Mouse (Mus musculus) heart, adult 2 months (tissue): Measurements from ENCODE around the gene Rassf1. TPM values are rescaled to one million over a fixed set of nuclear protein-coding genes. Genes with fewer than 3 reads are reported as not detected.

ENCODE experiments used
- DNase-seq, 2 experiments: peaks; one replicate each; pipeline ENCODE4 v3.0.0; 2021
- H3K27ac ChIP-seq: fragments of 200-600 bp; 2 replicates; pipeline ENCODE4 v1.8.1; 2022
- H3K27me3 ChIP-seq: fragments of 200-500 bp; 2 replicates; pipeline ENCODE4 v1.6.1; 2012; ENCODE audit warnings: mild to moderate bottlenecking, low read length, inconsistent platforms, mixed read lengths; ENCODE audit not compliant: control insufficient read depth, insufficient read depth
- H3K36me3 ChIP-seq: fragments of 200-500 bp; 2 replicates; pipeline ENCODE4 v1.6.1; 2012; ENCODE audit warnings: low read length, inconsistent platforms; ENCODE audit not compliant: control insufficient read depth, insufficient read depth
- H3K4me1 ChIP-seq: fragments of 200-500 bp; 2 replicates; pipeline ENCODE4 v1.6.1; 2011; ENCODE audit warnings: low read length; ENCODE audit not compliant: control insufficient read depth, insufficient read depth
- H3K4me3 ChIP-seq: fragments of 200-600 bp; 2 replicates; pipeline ENCODE4 v1.8.1; 2022
- H3K79me2 ChIP-seq: fragments of 200-500 bp; replicated peaks from 2 replicates; pipeline ENCODE4 v1.6.1; 2012; ENCODE audit warnings: mild to moderate bottlenecking, inconsistent platforms, low read length, moderate library complexity, mixed read lengths; ENCODE audit not compliant: control insufficient read depth, insufficient read depth
- H3K9ac ChIP-seq: fragments of 200-500 bp; 2 replicates; pipeline ENCODE4 v1.6.1; 2012; ENCODE audit warnings: low read depth, mild to moderate bottlenecking, control low read depth, inconsistent platforms, low read length, mixed read lengths
- CTCF ChIP-seq: fragments of 200-600 bp; IDR thresholded peaks from 2 replicates; pipeline ENCODE4 v1.8.1; 2022; ENCODE audit warnings: antibody characterized with exemption, mild to moderate bottlenecking, moderate library complexity
- EP300 ChIP-seq: fragments of 200-500 bp; IDR thresholded peaks from 2 replicates; pipeline ENCODE4 v1.6.1; 2011; ENCODE audit warnings: low read depth, low read length, control low read depth; ENCODE audit not compliant: insufficient read depth
- POLR2A ChIP-seq: fragments of 200-500 bp; IDR thresholded peaks from 2 replicates; pipeline ENCODE4 v1.6.1; 2011; ENCODE audit warnings: mild to moderate bottlenecking, low read depth, low read length, control low read depth; ENCODE audit not compliant: insufficient read depth
- WGBS: fragments of 180-500 bp; shearing (Covaris S2); methylation state at CpG from one replicate; pipeline ENCODE4 v1.1.7; 2018; 5-methylcytosine and 5-hydroxymethylcytosine counted together
- intact Hi-C: fragments of 180-260 bp; cut with DNase I; formaldehyde crosslinking; loops from one replicate; pipeline ENCODE4 v1.15.1; 2025
- polyA plus RNA-seq: library from polyadenylated mRNA; depleted of rRNA; stranded (reverse); fragments of >200 nt; gene quantifications from 2 replicates; pipeline ENCODE4 v1.2.3, GENCODE M21; 2012
- total RNA-seq, 2 experiments: library from RNA; stranded (reverse); gene quantifications; 2 replicates each; pipeline ENCODE4 v1.2.3; 2021

The Rassf1 gene
- total and polyA plus RNA-seq, 3 experiments: 12.6 to 15.5 (median 13.4) TPM

DNA sequence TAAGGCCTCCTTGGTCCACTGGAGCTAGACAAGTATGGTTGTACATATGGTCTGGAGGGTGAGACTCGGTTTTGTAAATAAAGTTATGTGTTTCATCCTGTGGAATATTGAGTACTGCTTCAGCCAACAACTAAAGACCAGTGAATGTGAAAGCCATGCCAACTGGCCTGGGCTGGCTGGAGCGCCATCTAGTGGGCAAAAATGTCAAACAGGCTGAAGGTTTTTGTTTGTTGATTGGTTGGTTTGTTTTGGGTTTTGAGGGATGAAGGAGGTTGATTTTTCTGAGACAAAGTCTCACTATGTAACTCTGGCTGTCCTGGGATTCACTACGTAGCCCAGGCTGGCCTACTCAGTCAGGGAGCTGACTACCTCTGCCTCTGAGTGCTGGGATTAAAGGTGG, 5.8 kb upstream of the Rassf1 start:
- H3K27me3 ChIP-seq: no peaks in the 10 kb centered on the region
- 15% methylated on average over 3 of the region's 3 CpGs for WGBS

GRCm38 (mm10) chr9:107547026-107547425, 4.3 kb upstream of the Rassf1 start, which contains the start of gene Zmynd10:
Gene Zmynd10, plus strand, starts transcription at chr9:107547298.
- 0 out of 2 replicates have a peak within 1 kb of the TSS, but pooled peaks have one; percentile 10 for H3K4me3 ChIP-seq
- WGBS: 7% methylated on average over 20 of the region's 20 CpGs
- H3K4me1 ChIP-seq: peaks cover 10% of the 10 kb centered on the region
- H3K9ac ChIP-seq: no peak within 1 kb of the TSS
- TF ChIP-seq POLR2A (no peak), CTCF (no peak), EP300 (no peak)
- no peak within 1 kb of the TSS for H3K27ac ChIP-seq
- H3K36me3 ChIP-seq: no peaks in the 10 kb centered on the region
- peak; percentile 82 to 89 for DNase-seq
- intact Hi-C loops: loop anchor here (10.0 kb wide), 1 partner anchor 862 kb away; the partner anchor contains the start of gene Tex264
- H3K79me2 ChIP-seq: no peaks in the 10 kb centered on the region
- H3K27me3 ChIP-seq: no peaks in the 10 kb centered on the region

More for the DNA sequence above, 5.8 kb upstream of the Rassf1 start:
- H3K36me3 ChIP-seq: no peaks in the 10 kb centered on the region
- no peaks in the 10 kb centered on the region for H3K79me2 ChIP-seq
- TF ChIP-seq CTCF: peak; percentile 100
- no peak for TF ChIP-seq EP300
- H3K4me1 ChIP-seq: peaks cover 5% of the 10 kb centered on the region; the same call in 1 of the 2 replicates
- no peak overlapping the region for H3K4me3 ChIP-seq
- no peak overlapping the region for H3K9ac ChIP-seq
- no peak overlapping the region for H3K27ac ChIP-seq
- intact Hi-C loops: loop anchor here (10.0 kb wide), 1 partner anchor 861 kb away; the partner anchor contains the start of gene Tex264
- peak; percentile 65 to 77 for DNase-seq

DNA sequence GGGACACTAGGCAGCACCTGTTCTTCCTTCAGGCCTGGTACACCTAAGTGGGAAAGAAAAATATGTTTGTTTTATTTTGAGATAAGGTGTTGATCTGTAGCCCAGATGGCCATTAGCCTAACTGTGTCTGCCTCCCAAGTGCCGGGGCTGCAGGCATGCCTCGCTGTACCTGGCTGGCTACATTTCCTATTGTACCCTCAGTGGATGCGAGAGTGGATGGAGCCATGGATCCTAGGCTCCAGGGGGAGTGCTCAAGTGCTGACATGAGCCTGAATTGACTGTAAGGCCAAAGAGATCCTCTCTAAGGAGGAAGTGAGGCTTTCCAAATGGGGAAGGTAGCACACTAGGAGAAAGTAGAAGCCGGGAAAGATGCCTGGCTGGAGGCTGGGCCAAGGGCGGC, 3.4 kb upstream of the Rassf1 start:
- H3K79me2 ChIP-seq: no peaks in the 10 kb centered on the region
- no peak overlapping the region for H3K9ac ChIP-seq
- H3K4me3 ChIP-seq: no peak overlapping the region
- peak in 1 of 2 experiments; percentile 31 for DNase-seq
- H3K4me1 ChIP-seq: peaks cover 10% of the 10 kb centered on the region
- H3K27ac ChIP-seq: no peak overlapping the region
- intact Hi-C loops: loop anchor here (10.0 kb wide), 1 partner anchor 863 kb away; the partner anchor contains the start of gene Tex264
- TF ChIP-seq POLR2A (no peak), CTCF (no peak), EP300 (no peak)
- no peaks in the 10 kb centered on the region for H3K27me3 ChIP-seq
- H3K36me3 ChIP-seq: no peaks in the 10 kb centered on the region
- 74% methylated on average over 5 of the region's 5 CpGs for WGBS

- TF ChIP-seq POLR2A (no peak), CTCF (no peak), EP300 (no peak)
- no peak overlapping the region for H3K9ac ChIP-seq
- intact Hi-C loops: loop anchor here (10.0 kb wide), 1 partner anchor 864 kb away; the partner anchor contains the start of gene Tex264
- H3K27ac ChIP-seq: no peak overlapping the region
- 95% methylated on average over 10 of the region's 10 CpGs for WGBS
- H3K4me3 ChIP-seq: no peak overlapping the region
- H3K4me1 ChIP-seq: peaks cover 14% of the 10 kb centered on the region
- no peaks in the 10 kb centered on the region for H3K36me3 ChIP-seq
- no peaks in the 10 kb centered on the region for H3K27me3 ChIP-seq
- H3K79me2 ChIP-seq: no peaks in the 10 kb centered on the region
- DNase-seq: no peak
These were observed 2.5 kb upstream of the Rassf1 start for GRCm38 (mm10) chr9:107548820-107549219.

- intact Hi-C loops: loop anchor here (10.0 kb wide), 1 partner anchor 865 kb away; the partner anchor contains the start of gene Tex264
- WGBS: 89% methylated on average over 20 of the region's 20 CpGs
- Histone ChIP-seq H3K27ac (no peak overlapping the region), H3K4me1 (peaks cover 15% of the 10 kb centered on the region), H3K79me2 (no peaks in the 10 kb centered on the region), H3K4me3 (no peak overlapping the region), H3K27me3 (no peaks in the 10 kb centered on the region), H3K9ac (no peak overlapping the region), H3K36me3 (no peaks in the 10 kb centered on the region)
- peak in 1 of 2 experiments; percentile 8 for DNase-seq
- no peak for TF ChIP-seq CTCF
- no peak for TF ChIP-seq EP300
These were observed 1.9 kb upstream of the Rassf1 start for GRCm38 (mm10) chr9:107549297-107550074.
